26 mouse cellular contexts compared by ENCODE assay signal in genomic region chr2:164776801-164777200, GRCm38 (mm10). TPM values are rescaled to one million over a fixed set of nuclear protein-coding genes. Genes with fewer than 3 reads are reported as not detected.
"Had no signal": no experiment of that assay in that cellular context is flagged by ENCODE, and none has a peak within 500 bp of the region (broad histone marks: within the 10 kb centered on the region; RNA-seq: fewer than 3 reads in every experiment).

No protein-coding gene starts in this region.

- H3K9ac ChIP-seq: limb, embryonic 12.5 days; limb, embryonic 15.5 days; liver, embryonic 14.5 days; liver, postnatal 0 days; lung, embryonic 14.5 days; midbrain, embryonic 13.5 days; neural tube, embryonic 13.5 days had no signal

- H3K36me3 ChIP-seq: neural tube, embryonic 13.5 days had no signal

- ATAC-seq: liver, postnatal 0 days; lung, postnatal 0 days; midbrain, embryonic 13.5 days; midbrain, embryonic 16.5 days had no signal

- H3K4me2 ChIP-seq: limb, embryonic 12.5 days; limb, embryonic 15.5 days; liver, embryonic 11.5 days; lung, embryonic 14.5 days; midbrain, embryonic 13.5 days; neural tube, embryonic 13.5 days had no signal

- H3K27ac ChIP-seq: kidney, postnatal 0 days; layer of hippocampus, adult 2 months; limb, embryonic 12.5 days; limb, embryonic 15.5 days; liver, embryonic 14.5 days; macrophage; midbrain, embryonic 10.5 days; midbrain, embryonic 13.5 days; neural tube, embryonic 13.5 days had no signal

- DNase-seq: kidney, adult 2 months; kidney, postnatal 25 days; left cerebral cortex, postnatal 4 days; liver, postnatal 0 days; lung, embryonic 14.5 days; retina, postnatal 1 day; right cerebral cortex, postnatal 25 days; spleen, adult 18-20 months; thymus, adult 18-20 months; thymus, postnatal 36 days had no signal

- H3K9me3 ChIP-seq: limb, embryonic 12.5 days; limb, embryonic 15.5 days; midbrain, embryonic 10.5 days; midbrain, embryonic 13.5 days; neural tube, embryonic 13.5 days had no signal

- H3K27me3 ChIP-seq: limb, embryonic 15.5 days; midbrain, embryonic 13.5 days; neural tube, embryonic 13.5 days had no signal

- H3K4me3 ChIP-seq: layer of hippocampus, adult 2 months; limb, embryonic 12.5 days; limb, embryonic 15.5 days; midbrain, embryonic 10.5 days; midbrain, embryonic 13.5 days; neural tube, embryonic 13.5 days had no signal

RNA-seq across cellular contexts. Expression of gene Tnnc2, which starts 3.0 kb away (rescaled TPM):
- total RNA-seq: layer of hippocampus, adult 2 months; layer of hippocampus, postnatal 10 days; left cerebral cortex, postnatal 4 days; megakaryocyte, adult 5-6 weeks; monocyte, adult 5-6 weeks; neutrophil, adult 5-6 weeks had no signal
- polyA plus RNA-seq: lung, embryonic 14.5 days; macrophage; midbrain, embryonic 10.5 days; midbrain, embryonic 13.5 days had no signal
